Mouse (Mus musculus) cortical plate, adult 2 months (tissue): ENCODE measurements around the gene 1700001O22Rik.

Source experiments
- CTCF ChIP-seq: fragments of 200-500 bp; IDR thresholded peaks from 2 replicates; pipeline ENCODE4 v1.5.1; 2011; ENCODE audit warnings: mild to moderate bottlenecking, control low read depth, low read length; ENCODE audit not compliant: insufficient read depth; ENCODE audit errors: extremely low read depth
- POLR2A ChIP-seq: fragments of 200-500 bp; IDR thresholded peaks from 2 replicates; pipeline ENCODE4 v1.6.1; 2011; ENCODE audit warnings: mild to moderate bottlenecking, low read length, control low read depth; ENCODE audit not compliant: insufficient read depth; ENCODE audit errors: extremely low read depth

DNA sequence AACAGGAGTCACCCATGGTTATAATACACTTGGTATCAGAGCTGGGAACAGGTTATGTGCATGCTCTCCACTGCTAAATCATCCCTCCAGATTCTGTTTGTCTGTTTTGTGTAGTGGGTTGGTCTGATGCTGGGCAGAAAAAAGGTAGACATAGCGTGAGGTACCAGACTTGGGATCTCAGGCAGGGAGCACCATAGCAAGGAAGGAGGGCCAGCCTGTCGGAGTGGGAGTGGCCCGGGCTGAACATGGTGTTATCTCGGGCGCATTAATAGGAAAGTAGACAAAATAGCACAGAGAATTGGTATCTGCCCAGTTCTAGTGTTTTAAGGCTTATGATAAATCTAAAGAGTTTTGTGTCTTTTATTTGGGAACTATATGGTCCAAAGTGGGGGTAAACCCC is 34.9 kb downstream of the 1700001O22Rik start:
- no peak for TF ChIP-seq POLR2A
- TF ChIP-seq CTCF, result no peak
